Comparison of ENCODE assay signal across 25 mouse cellular contexts in genomic region chr19:38343246-38343645, GRCm38 (mm10). TPM values are rescaled to one million over a fixed set of nuclear protein-coding genes. Genes with fewer than 3 reads are reported as not detected.
A peak's percentile ranks its signal among the peaks of the same experiment; 100 is the strongest.
DNase-seq lines count a peak whose midpoint lies in the region; ATAC-seq lines count a peak whose summit lies in the region.
"Had no signal": no experiment of that assay in that cellular context is flagged by ENCODE, and none has a peak within 500 bp of the region (broad histone marks: within the 10 kb centered on the region; RNA-seq: fewer than 3 reads in every experiment).

No protein-coding gene starts in this region.

- no peak overlapping the region for H3K27ac ChIP-seq in intestine, embryonic 14.5 days (ENCODE audit: low read depth)
- H3K27ac ChIP-seq in intestine, embryonic 15.5 days, result no peak overlapping the region

- H3K9me3 ChIP-seq in intestine, embryonic 14.5 days (ENCODE audit: control insufficient read depth, low read length), result no peaks in the 10 kb centered on the region
- H3K9me3 ChIP-seq in intestine, embryonic 15.5 days, result no peaks in the 10 kb centered on the region

- no peak overlapping the region for H3K4me2 ChIP-seq in intestine, embryonic 14.5 days (ENCODE audit: low read length)
- H3K4me2 ChIP-seq in intestine, embryonic 15.5 days (replicated peaks), result no peak overlapping the region

- H3K4me1 ChIP-seq in intestine, embryonic 14.5 days (replicated peaks; ENCODE audit: control insufficient read depth, insufficient read depth, low read length), result no peaks in the 10 kb centered on the region
- H3K4me1 ChIP-seq in intestine, embryonic 15.5 days (replicated peaks), result no peaks in the 10 kb centered on the region

- no peak for ATAC-seq in intestine, embryonic 14.5 days (replicated peaks; ENCODE audit: low FRiP score, low TSS enrichment, low read depth)
- no peak for ATAC-seq in intestine, embryonic 15.5 days
- ATAC-seq: activated CD4-positive, CD25-positive, alpha-beta regulatory T cell, adult 4 months; CD4-positive, CD25-positive, alpha-beta regulatory T cell, adult 4 months; Patski had no signal

- H3K4me3 ChIP-seq in intestine, embryonic 14.5 days (ENCODE audit: low read depth, low read length), result no peak overlapping the region
- no peak overlapping the region for H3K4me3 ChIP-seq in intestine, embryonic 15.5 days (replicated peaks)

- no peaks in the 10 kb centered on the region for H3K36me3 ChIP-seq in intestine, embryonic 14.5 days (ENCODE audit: control insufficient read depth, insufficient read depth, low read length)
- H3K36me3 ChIP-seq in intestine, embryonic 15.5 days, result no peaks in the 10 kb centered on the region
- H3K36me3 ChIP-seq: G1E had no signal

- DNase-seq in intestine, embryonic 14.5 days (ENCODE audit: low spot score), result peak; percentile 38
- DNase-seq in ES-CJ7 (ENCODE audit: low read depth, low spot score) (peak; percentile 56), R1 (ENCODE audit: low read depth, low spot score) (peak; percentile 71), ZHBTc4 (ENCODE audit: low read depth, low spot score) (peak; percentile 48)
- DNase-seq in frontal cortex, postnatal 10 days (ENCODE audit: low spot score in 2 of 2), result no peak
- no peak for DNase-seq in urinary bladder, adult 2 months (ENCODE audit: low spot score)
- no peak for DNase-seq in urinary bladder, postnatal 4 days (ENCODE audit: low spot score in 2 of 2)
- DNase-seq: adrenal gland, adult 2 months; adrenal gland, adult 8-10 months; adrenal gland, postnatal 10 days; adrenal gland, postnatal 14 days; adrenal gland, postnatal 25 days; adrenal gland, postnatal 36 days; B cell, adult 2 months; cerebellum, adult 11 months; cerebellum, adult 11-12 months; cerebellum, adult 18-20 months; cerebellum, adult 2 months; cerebellum, adult 8-10 months had no signal

- no peak overlapping the region for H3K9ac ChIP-seq in intestine, embryonic 14.5 days (ENCODE audit: low read length)
- no peak overlapping the region for H3K9ac ChIP-seq in intestine, embryonic 15.5 days

- WGBS in intestine, embryonic 14.5 days, result 83% methylated on average over 1 of the region's 1 CpGs
- WGBS in intestine, embryonic 15.5 days, result 88% methylated on average over 1 of the region's 1 CpGs

- no peaks in the 10 kb centered on the region for H3K27me3 ChIP-seq in intestine, embryonic 14.5 days (replicated peaks; ENCODE audit: control insufficient read depth, insufficient read depth, low read length)
- H3K27me3 ChIP-seq in intestine, embryonic 15.5 days (replicated peaks), result no peaks in the 10 kb centered on the region
- H3K27me3 ChIP-seq: CH12.LX, Patski had no signal

RNA-seq across cellular contexts. Expression of gene Slc35g1, which starts 52.5 kb away (rescaled TPM):
- polyA plus RNA-seq in intestine, embryonic 14.5 days (2014; fragmentation: Nextera tagmentation; extraction: Ambion mirVana), result 7.8 and 7.9 TPM in 2 replicates
- polyA plus RNA-seq in intestine, embryonic 15.5 days (2015; fragmentation: Nextera tagmentation; extraction: Ambion mirVana), result 8.1 and 8.5 TPM in 2 replicates
- 36.8 and 60.7 TPM in 2 replicates for polyA plus RNA-seq in urinary bladder, adult 2 months (2012; rRNA removed)

Comparison
In these comparisons a context has a peak if more than half of its experiments do, and no peak if none do; other contexts are left out.
1. DNase-seq: peak in intestine, embryonic 14.5 days (single experiment), ES-CJ7 (single experiment), R1 (single experiment) and ZHBTc4 (single experiment); none in frontal cortex, postnatal 10 days (0 of 2), urinary bladder, adult 2 months (single experiment) and urinary bladder, postnatal 4 days (0 of 2).